In the genomic region with DNA sequence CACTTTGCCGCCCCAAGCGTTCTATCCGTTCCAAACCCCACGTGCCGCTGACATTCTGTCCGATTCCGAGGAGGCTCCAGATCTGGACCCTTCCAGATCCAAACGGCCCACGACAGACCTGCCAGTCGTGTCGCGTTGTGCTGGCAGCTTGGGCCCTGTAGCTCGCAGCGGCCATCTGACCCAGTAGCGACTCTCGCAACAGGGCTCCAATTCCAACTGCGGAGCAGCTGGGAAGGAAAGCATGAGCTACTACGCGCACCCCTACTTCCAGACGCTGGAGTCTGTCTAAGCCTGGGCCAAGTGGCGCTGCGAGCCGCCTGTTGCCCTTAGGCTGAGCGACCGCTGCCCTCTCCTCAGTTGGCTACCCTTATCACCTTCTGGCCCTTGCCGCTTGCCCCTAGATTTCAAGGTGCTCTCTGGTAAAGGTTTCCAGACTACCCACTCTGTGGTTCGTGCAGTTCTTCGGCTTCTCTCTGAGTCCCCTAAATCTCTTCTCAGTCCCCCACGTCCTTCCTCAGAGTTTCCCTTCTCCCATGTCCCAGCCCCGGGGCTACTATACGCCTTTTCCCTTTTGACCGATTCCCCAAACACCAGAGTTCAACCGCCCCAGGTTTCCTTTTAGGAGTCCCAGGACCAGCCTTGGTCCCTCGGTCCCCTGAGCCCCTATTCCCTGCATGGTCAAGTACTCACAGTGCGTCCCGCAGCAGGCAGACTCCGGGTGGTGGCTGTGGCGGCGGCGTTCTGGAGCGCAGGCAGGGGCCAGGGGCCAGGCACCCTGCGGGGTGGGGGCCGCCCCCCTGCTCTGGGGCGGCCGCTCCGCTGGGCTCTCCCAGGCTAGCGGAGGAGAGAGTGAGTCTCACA, we compare ENCODE assay signal across 8 mouse cellular contexts. TPM values are rescaled to one million over a fixed set of nuclear protein-coding genes. Genes with fewer than 3 reads are reported as not detected.
A peak's percentile ranks its signal among the peaks of the same experiment; 100 is the strongest.
DNase-seq lines count a peak whose midpoint lies in the region; ATAC-seq and TF ChIP-seq lines count a peak whose summit lies in the region.

TSS of gene Pitx3 (minus strand) at position 816 of the 861 bp plus-strand sequence.

- H3K9ac ChIP-seq in embryonic facial prominence, embryonic 14.5 days (ENCODE audit: low read depth, low read length): peak within 1 kb of the TSS; percentile 52
- peak within 1 kb of the TSS; percentile 62 for H3K9ac ChIP-seq in heart, embryonic 16.5 days (ENCODE audit: low read length)
- H3K9ac ChIP-seq in limb, embryonic 11.5 days (ENCODE audit: low read length): peak within 1 kb of the TSS; percentile 22
- peak within 1 kb of the TSS; percentile 36; the same call in 1 of the 2 replicates for H3K9ac ChIP-seq in midbrain, postnatal 0 days (replicated peaks; ENCODE audit: low read length, poor library complexity, severe bottlenecking)

- no peak for TF ChIP-seq CTCF in midbrain, postnatal 0 days (IDR thresholded peaks at IDR 0.05)

- ATAC-seq in embryonic facial prominence, embryonic 14.5 days (ENCODE audit: low read depth): no peak
- peak; percentile 4; the same call in 1 of the 2 replicates for ATAC-seq in heart, embryonic 16.5 days (replicated peaks; ENCODE audit: extremely low read depth, insufficient read depth, low FRiP score)
- no peak for ATAC-seq in limb, embryonic 11.5 days (ENCODE audit: insufficient number of reproducible peaks, low FRiP score, low TSS enrichment, low read depth)
- no peak for ATAC-seq in midbrain, postnatal 0 days (ENCODE audit: low FRiP score)

- peaks cover 73% of the 10 kb centered on the region for H3K27me3 ChIP-seq in embryonic facial prominence, embryonic 14.5 days (replicated peaks; ENCODE audit: control insufficient read depth, insufficient read depth, low read length)
- peaks cover 34% of the 10 kb centered on the region for H3K27me3 ChIP-seq in heart, embryonic 16.5 days (ENCODE audit: control insufficient read depth, insufficient read depth, low read length)
- H3K27me3 ChIP-seq in limb, embryonic 11.5 days (ENCODE audit: control insufficient read depth, insufficient read depth, low read length): peaks cover 57% of the 10 kb centered on the region
- H3K27me3 ChIP-seq in midbrain, postnatal 0 days (ENCODE audit: insufficient read depth, low read length): peaks cover 52% of the 10 kb centered on the region

- no peaks in the 10 kb centered on the region for H3K36me3 ChIP-seq in embryonic facial prominence, embryonic 14.5 days (ENCODE audit: control insufficient read depth, insufficient read depth, low read length)
- H3K36me3 ChIP-seq in heart, embryonic 16.5 days (ENCODE audit: control insufficient read depth, insufficient read depth): no peaks in the 10 kb centered on the region
- no peaks in the 10 kb centered on the region for H3K36me3 ChIP-seq in limb, embryonic 11.5 days (ENCODE audit: control insufficient read depth, insufficient read depth, low read length)
- H3K36me3 ChIP-seq in midbrain, postnatal 0 days (ENCODE audit: insufficient read depth, low read length): no peaks in the 10 kb centered on the region

- DNase-seq in ovary, postnatal 36 days (ENCODE audit: low spot score): peak; percentile 20
- no peak for DNase-seq in ovary, adult 18-20 months (ENCODE audit: low spot score)
- DNase-seq in embryonic facial prominence, embryonic 14.5 days (ENCODE audit: low spot score): no peak
- DNase-seq in limb, embryonic 11.5 days (ENCODE audit: low spot score): peak; percentile 57
- DNase-seq in midbrain, postnatal 0 days (ENCODE audit: low spot score): no peak
- DNase-seq in left cerebral cortex, postnatal 4 days: no peak
- DNase-seq in c-Kit-positive CD71-positive TER-119-positive erythroid progenitor cells, embryonic 14.5 days (ENCODE audit: low spot score): no peak

- H3K9me3 ChIP-seq in embryonic facial prominence, embryonic 14.5 days (ENCODE audit: control insufficient read depth, low read length): no peaks in the 10 kb centered on the region
- no peaks in the 10 kb centered on the region for H3K9me3 ChIP-seq in heart, embryonic 16.5 days (replicated peaks; ENCODE audit: control insufficient read depth, low read length)
- H3K9me3 ChIP-seq in limb, embryonic 11.5 days (ENCODE audit: control insufficient read depth, low read length): no peaks in the 10 kb centered on the region
- no peaks in the 10 kb centered on the region for H3K9me3 ChIP-seq in midbrain, postnatal 0 days (ENCODE audit: low read length)

- 0 out of 2 replicates have a peak within 1 kb of the TSS, but pooled peaks have one; percentile 25 for H3K27ac ChIP-seq in embryonic facial prominence, embryonic 14.5 days (replicated peaks; ENCODE audit: low read depth, low read length)
- H3K27ac ChIP-seq in heart, embryonic 16.5 days (ENCODE audit: low read length): no peak within 1 kb of the TSS
- H3K27ac ChIP-seq in limb, embryonic 11.5 days (replicated peaks; ENCODE audit: low read depth, low read length): no peak within 1 kb of the TSS
- no peak within 1 kb of the TSS for H3K27ac ChIP-seq in midbrain, postnatal 0 days (ENCODE audit: low read depth, low read length)

- peak within 1 kb of the TSS; percentile 98 for H3K4me2 ChIP-seq in embryonic facial prominence, embryonic 14.5 days (ENCODE audit: low read depth, low read length)
- peak within 1 kb of the TSS; percentile 93 for H3K4me2 ChIP-seq in heart, embryonic 16.5 days (ENCODE audit: low read depth, low read length)
- H3K4me2 ChIP-seq in limb, embryonic 11.5 days (ENCODE audit: low read depth, severe bottlenecking): peak within 1 kb of the TSS; percentile 97
- H3K4me2 ChIP-seq in midbrain, postnatal 0 days (ENCODE audit: low read depth, low read length, poor library complexity, severe bottlenecking): peak within 1 kb of the TSS; percentile 100

- peak within 1 kb of the TSS; percentile 59 for H3K4me3 ChIP-seq in embryonic facial prominence, embryonic 14.5 days (ENCODE audit: low read depth, low read length)
- peak within 1 kb of the TSS; percentile 68 for H3K4me3 ChIP-seq in heart, embryonic 16.5 days (ENCODE audit: low read length)
- H3K4me3 ChIP-seq in limb, embryonic 11.5 days (ENCODE audit: low read depth, low read length): peak within 1 kb of the TSS; percentile 49
- H3K4me3 ChIP-seq in midbrain, postnatal 0 days (ENCODE audit: low read depth, low read length): peak within 1 kb of the TSS; percentile 48

- 1% methylated on average over 46 of the region's 47 CpGs for WGBS in embryonic facial prominence, embryonic 14.5 days
- 1% methylated on average over 46 of the region's 47 CpGs for WGBS in heart, embryonic 16.5 days
- WGBS in limb, embryonic 11.5 days: 1% methylated on average over 47 of the region's 47 CpGs
- 1% methylated on average over 44 of the region's 47 CpGs for WGBS in midbrain, postnatal 0 days

- peaks cover 8% of the 10 kb centered on the region; the same call in 1 of the 2 replicates for H3K4me1 ChIP-seq in embryonic facial prominence, embryonic 14.5 days (ENCODE audit: control insufficient read depth, insufficient read depth, low read length)
- H3K4me1 ChIP-seq in heart, embryonic 16.5 days (ENCODE audit: control insufficient read depth, insufficient read depth, low read length): peaks cover 12% of the 10 kb centered on the region
- H3K4me1 ChIP-seq in limb, embryonic 11.5 days (ENCODE audit: control insufficient read depth, insufficient read depth, low read length): peaks cover 11% of the 10 kb centered on the region
- peaks cover 9% of the 10 kb centered on the region for H3K4me1 ChIP-seq in midbrain, postnatal 0 days (ENCODE audit: insufficient read depth, low read length)

- intact Hi-C loops in left cerebral cortex, postnatal 4 days (cut with DNase I): no loop called here

RNA-seq across cellular contexts. Expression of gene Pitx3, which starts in this region (rescaled TPM):
- polyA plus RNA-seq in embryonic facial prominence, embryonic 14.5 days (2014; fragmentation: Nextera tagmentation; extraction: Ambion mirVana): 10.5 and 13.1 TPM in 2 replicates
- 0.33 and 0.39 TPM in 2 replicates for polyA plus RNA-seq in heart, embryonic 16.5 days (2015; fragmentation: Nextera tagmentation; extraction: Ambion mirVana)
- 3.4 and 4.4 TPM in 2 replicates for polyA plus RNA-seq in limb, embryonic 11.5 days (2014; fragmentation: Nextera tagmentation; extraction: Ambion mirVana)
- 1.9 and 3.1 TPM in 2 replicates for total RNA-seq in midbrain, postnatal 0 days (2014; rRNA removed)
- 2.5 and 2.7 TPM in 2 replicates for polyA plus RNA-seq in midbrain, postnatal 0 days (2015; fragmentation: Nextera tagmentation; extraction: Ambion mirVana)
- total RNA-seq in left cerebral cortex, postnatal 4 days (2021): not detected

Comparison
In these comparisons a context has a peak if more than half of its experiments do, and no peak if none do; other contexts are left out.
1. DNase-seq: peak in ovary, postnatal 36 days (single experiment) and limb, embryonic 11.5 days (single experiment); none in ovary, adult 18-20 months (single experiment), embryonic facial prominence, embryonic 14.5 days (single experiment), midbrain, postnatal 0 days (single experiment), left cerebral cortex, postnatal 4 days (single experiment) and c-Kit-positive CD71-positive TER-119-positive erythroid progenitor cells, embryonic 14.5 days (single experiment).
2. Peak in ATAC-seq, H3K4me3 ChIP-seq, H3K9ac ChIP-seq and H3K4me2 ChIP-seq in heart, embryonic 16.5 days; RNA of the gene not detected or under 1 TPM.
3. Peak in every context shown above with its lines, with median percentiles within 50 percentile points of each other: H3K4me2 ChIP-seq, H3K4me3 ChIP-seq and H3K9ac ChIP-seq.